Mouse (Mus musculus) urinary bladder, postnatal 36 days (tissue): Measurements from ENCODE around the gene Kif2a.

ENCODE experiments used
- DNase-seq, 2 experiments: peaks; one replicate each; pipeline ENCODE4 v3.0.0; 2022; ENCODE audit warnings: low spot score in 2 of 2, mixed read lengths in 1 of 2

The Kif2a gene

DNA sequence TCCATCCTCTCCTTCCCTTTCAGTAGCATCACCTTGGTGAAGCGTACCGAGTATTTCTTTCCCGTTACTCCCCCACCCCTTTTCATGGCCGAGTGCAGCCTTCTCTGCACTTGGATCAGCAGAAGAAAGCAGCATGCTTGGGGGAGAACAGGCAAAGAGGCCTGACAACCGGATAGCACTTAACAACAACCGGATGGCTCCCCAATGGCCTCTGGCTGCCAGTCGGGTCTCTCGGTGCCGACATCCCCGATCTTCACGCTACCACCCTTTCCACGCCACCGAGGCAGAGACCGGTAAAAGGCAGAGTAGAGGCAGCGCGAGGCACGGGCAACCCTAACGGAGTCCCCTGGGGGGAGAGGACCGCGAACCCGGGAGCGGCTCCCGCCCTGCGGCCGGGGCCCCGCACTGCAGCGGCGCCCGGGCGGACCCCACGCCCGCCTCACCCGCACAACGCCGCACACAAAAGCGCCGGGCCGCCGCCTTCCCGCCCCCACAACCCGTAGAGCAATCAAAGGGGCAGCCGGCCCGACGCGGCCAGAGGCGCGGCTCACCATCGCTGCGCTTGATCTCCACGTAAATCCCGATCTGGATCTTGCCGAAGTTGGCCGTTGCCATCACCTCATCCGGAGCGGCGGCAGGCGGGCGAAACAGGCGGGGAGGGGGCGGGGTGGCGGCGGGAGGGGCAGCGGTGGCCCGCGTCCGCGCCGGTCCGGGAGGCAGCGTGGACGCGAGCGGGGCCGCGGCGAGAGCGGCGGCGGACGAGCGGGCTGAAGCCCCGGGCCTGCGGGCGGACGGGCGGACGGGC lies at the start of gene Kif2a:
Gene Kif2a, minus strand, starts transcription at position 666 of the 805 bp plus-strand sequence.
- DNase-seq, result peak; percentile 28 to 33

GRCm38 (mm10) chr13:107069061-107069460 lies 47.1 kb upstream of the Kif2a start:
- DNase-seq, result no peak

DNA sequence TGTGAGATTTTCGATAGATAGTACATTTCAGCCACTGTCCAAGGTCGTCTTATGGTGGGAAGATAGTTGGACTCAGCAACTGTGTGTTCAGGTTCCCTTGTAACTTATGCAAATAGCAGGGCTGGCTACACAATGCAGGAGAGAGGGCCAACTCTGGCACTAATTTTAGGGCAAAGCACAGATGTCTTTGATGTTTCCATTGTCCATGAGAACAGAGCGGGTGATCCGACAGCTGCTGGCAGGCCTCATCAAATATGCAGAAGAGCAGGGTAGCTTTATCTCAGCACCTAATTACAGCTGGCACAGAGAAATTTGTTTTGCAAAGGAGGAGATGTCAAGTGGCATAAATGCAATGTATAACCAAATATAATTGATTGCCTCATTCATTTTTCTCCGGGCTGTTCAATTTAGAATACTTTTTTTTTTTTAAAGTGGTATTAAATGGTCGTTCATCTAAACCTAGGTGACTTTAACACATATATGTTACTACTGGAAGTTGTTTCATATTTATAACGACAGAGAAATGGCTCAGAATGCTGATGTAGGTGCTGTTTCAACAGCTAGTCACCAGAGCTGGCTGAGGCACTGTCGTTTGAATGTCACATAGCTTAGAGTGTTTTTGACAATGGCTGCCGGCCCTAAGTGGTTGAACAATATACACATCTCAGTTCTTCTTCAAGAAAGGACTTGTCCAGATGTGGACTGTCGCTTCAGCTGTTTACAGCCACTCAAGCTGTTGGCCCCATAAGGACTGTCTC lies 43.4 kb upstream of the Kif2a start:
- DNase-seq, result no peak

DNA sequence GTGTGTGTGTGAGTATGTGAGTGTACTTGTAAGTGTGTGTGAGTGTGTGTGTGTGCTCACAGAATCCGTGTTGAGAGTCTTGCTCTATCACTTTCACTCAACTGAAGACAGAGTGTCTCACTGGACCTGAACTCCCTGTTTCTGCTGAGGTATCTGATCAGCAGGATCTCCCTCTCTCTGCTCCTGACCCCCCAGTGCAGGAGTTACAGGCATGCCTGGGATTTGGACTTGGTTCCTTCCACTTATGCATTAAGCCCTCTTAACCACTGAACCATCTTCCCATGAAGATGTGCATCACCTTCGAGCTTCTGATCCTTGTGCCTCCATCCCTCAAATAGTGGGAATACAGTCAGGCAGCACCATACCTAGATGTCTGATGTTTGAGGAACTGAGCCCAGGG lies 42.3 kb upstream of the Kif2a start:
- no peak for DNase-seq

- no peak for DNase-seq
These were observed 41.3 kb upstream of the Kif2a start for GRCm38 (mm10) chr13:107063115-107063807.

DNA sequence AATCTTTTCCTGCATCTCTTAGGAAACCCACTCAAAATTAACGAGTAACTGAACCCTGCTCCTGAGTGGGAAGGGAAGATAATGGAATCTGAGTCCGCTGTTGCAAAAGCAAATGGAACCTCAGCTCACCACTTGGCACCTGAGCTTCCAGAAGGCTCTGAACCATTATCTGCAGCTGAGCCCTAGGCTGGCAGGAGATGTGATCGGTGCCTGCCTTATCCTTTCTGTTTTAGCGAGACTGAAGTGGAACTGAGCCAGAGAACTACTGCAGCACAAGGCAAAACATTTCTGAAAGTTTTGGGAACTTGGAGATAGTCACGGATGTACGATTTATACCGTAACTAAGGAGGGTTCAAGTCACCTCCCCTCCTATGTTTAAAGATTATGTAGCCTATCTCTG lies 38.2 kb upstream of the Kif2a start:
- DNase-seq, result no peak

DNA sequence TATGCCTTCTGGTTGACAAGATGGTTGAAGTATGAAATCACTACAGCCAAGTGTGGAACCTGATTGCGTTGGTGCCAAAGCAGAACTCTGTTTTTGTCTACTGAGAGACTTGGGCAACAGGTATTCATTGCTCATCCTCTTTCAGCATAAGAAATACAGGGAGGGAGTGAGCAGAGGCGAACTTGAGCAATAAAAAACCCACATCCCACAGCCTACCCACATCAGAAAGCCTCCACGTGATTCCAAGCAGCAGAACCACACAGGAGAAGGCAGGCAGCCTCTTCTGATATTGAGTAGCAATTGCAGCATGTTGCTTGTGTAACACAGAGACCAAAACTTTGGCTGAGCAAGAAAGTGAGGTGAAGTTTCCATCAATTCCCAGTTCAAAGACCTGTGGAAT lies 37.5 kb upstream of the Kif2a start:
- DNase-seq, result no peak

DNA sequence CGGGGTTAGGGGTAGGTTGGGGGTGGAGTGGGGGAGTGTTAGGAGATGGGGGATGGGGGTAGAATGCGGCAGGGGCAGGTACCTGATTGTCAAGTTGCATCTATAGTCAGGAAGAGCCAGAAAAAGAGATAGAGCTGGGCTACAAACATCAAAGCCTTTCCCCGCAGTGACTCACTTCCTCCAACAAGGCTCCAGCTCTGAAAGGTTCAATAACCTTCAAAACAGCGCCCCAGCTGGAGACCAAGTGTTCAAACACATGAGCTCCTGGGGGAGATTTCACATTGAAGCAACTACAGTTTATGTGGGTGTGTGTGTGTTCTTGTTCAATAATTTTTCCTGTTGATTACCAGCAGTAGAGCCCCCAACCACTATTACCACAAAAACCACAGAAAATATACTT lies 34.4 kb upstream of the Kif2a start:
- DNase-seq, result peak in 1 of 2 experiments; percentile 5

- DNase-seq, result no peak
These were observed 32.6 kb upstream of the Kif2a start for GRCm38 (mm10) chr13:107054496-107054895.

GRCm38 (mm10) chr13:107051342-107051741 lies 29.4 kb upstream of the Kif2a start:
- DNase-seq, result no peak

DNA sequence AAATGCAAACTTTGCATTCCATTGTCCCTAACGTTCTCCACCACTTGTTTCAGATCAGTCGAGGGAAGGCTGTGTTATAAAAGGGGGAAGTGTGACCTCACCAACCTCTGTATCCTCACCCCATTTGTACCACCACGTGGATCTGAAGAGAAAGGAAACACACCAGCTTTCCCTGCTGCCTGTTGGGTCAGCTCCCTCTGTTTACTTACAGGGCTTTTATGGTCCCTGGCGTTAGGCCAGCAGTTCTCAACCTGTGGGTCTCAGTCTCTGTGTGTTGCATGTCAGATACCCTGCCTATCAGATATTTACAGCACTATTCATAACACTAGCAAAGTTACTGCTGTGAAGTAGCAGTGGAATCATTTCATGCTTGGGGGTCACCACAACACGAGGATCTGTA lies 22.3 kb upstream of the Kif2a start:
- peak; percentile 20 to 27 for DNase-seq

- DNase-seq, result no peak
These were observed 20.6 kb upstream of the Kif2a start for GRCm38 (mm10) chr13:107042551-107042950.

DNA sequence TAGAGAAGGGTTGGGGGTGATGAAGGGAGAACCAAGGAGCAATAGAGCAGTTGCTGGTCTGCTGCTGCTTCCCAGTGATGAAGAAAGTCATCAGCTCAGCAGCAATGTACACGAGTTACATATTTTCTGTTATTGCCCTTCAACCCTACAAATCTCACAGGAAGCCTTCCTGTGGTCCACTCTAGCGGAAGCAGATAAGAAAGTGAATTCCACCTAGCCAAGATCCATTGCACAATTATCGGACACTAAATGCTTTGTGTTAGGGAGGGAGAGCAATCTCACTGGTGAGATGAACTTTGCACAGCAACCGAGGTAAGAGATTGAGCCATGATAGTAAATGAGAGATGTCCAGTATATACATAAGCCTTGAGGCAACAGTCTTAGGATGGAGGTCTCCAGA lies 17.6 kb upstream of the Kif2a start:
- DNase-seq, result no peak

DNA sequence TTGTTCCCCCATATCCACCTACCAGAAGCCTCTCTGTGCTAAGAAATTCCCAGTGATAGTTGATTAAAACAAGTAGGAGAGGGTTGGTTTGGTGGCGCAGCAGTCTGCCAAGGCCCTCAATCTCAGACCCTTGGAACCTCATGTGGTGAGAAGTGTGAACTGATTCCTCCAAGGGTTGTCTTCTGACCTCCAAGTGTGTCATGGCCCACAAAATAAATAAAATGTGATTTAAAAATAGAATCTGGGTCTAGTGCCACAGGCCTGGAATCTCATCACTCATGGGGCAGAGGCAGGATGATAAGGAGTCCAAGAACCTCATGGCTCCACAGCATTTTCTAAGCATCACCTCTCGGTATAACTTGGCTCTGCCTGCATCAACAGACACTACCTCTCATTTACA lies 16.4 kb upstream of the Kif2a start:
- no peak for DNase-seq

DNA sequence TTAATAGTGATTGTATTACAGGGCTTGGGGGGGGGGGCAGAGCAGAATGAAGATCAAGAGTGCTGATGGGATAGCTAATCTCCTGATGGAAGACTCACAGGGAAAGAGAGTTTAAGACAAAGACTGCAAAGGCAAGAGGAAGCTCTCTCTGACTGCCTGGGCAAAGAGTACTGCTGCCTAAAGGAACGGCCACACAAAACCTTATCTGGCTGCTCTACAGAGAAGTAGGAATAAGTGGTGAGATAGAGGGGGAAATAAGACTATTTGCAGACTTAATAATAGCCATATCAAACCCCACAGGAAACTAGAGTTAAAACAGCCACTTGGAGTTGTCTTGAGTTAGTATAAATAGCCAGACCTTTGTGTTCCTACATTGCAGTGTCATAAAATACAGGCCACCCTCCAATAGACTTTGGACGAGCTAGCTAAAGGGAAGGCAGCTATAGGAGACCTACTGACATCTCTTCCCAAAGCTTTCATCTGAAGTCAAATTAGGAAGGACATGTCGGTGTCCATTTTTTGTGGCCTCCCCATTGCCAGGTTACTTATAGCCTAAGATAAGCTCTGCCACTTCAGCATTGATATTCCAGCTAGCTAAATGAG lies 13.7 kb upstream of the Kif2a start:
- DNase-seq, result no peak

DNA sequence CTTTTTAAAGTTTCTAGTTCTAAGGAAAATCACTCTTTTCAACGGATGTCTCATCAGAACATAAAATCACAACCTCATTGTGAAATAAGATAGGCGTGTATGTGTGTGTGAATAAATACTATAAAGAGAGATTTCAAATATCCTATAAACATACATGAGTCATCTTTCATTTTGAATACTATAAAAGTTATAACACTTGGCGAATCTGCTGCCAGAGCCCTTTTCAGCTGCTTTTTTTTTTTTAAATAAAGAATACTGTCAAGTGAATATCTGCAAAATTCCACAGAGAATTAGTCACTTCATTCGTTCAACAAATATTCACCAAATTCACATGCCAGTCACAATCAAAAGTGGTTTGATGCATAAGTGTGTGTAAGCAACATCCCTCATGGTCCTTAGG lies 13.2 kb upstream of the Kif2a start:
- DNase-seq, result no peak

- DNase-seq, result no peak
These were observed 12.3 kb upstream of the Kif2a start for GRCm38 (mm10) chr13:107034028-107034920.

- DNase-seq, result no peak
These were observed 9.3 kb upstream of the Kif2a start for GRCm38 (mm10) chr13:107031228-107031627.

GRCm38 (mm10) chr13:107027218-107027617 lies 5.3 kb upstream of the Kif2a start:
- no peak for DNase-seq

DNA sequence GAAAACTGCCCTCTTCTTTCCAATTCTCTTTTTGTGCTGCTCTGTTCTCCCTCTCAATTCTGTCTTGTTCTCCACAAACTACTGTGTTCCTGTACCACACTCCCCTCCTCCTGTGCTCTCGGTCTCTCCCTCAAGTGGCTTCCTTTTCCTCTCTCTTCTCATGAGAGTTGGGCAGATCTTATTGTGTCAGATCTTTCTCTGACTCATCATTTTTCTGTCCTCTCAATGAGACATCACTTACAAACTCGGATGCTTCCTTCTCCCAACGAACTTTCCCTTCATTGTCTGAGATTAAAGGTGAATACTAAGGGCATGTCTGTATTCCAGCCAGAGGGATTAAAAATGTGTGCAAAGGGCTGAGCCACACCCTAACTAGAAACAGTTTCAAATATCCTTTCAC lies 3.7 kb upstream of the Kif2a start:
- DNase-seq, result no peak
